ENCODE assay signal across 8 mouse cellular contexts in the genomic region with DNA sequence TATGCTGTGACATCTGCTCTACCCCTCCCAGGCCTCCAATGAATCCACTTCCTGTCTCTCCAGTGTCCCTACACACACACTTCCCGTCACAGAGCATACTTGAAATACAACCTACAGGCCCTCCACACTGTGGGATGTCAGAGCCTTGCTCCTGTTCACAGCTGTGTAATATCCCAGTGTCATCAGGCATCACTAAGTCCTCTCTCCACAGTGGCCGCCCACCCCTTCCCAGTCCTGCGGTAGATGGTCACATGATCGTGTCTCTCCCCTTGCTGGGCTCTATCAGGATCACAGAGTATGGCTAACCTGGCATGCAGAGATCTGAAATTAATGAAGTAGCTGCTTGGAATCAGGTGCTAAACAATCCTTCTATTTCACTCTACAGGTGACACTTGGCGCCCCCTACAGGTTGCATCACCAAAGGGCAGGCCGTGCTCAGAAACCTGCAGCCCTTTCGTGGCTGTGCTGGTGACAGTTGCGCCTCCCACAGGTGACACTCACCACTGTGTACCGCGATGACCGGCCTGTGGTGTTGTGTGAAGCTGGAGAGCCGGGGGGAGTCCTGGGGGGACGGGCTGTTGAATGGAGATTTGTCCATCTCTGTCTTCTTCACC. TPM values are rescaled to one million over a fixed set of nuclear protein-coding genes. Genes with fewer than 3 reads are reported as not detected.
DNase-seq lines count a peak whose midpoint lies in the region; ATAC-seq and TF ChIP-seq lines count a peak whose summit lies in the region.

No protein-coding gene starts in this region.

- peak in 1 of 2 experiments; percentile 70 for DNase-seq in layer of hippocampus, adult 2 months (ENCODE audit: low spot score in 2 of 2)
- DNase-seq in layer of hippocampus, postnatal 36 days = no peak
- DNase-seq in CH12.LX (ENCODE audit: extremely low read depth) = peak; percentile 71
- DNase-seq in heart, postnatal 10 days = peak; percentile 61 to 81
- no peak for DNase-seq in Muller cell, postnatal 12 days (ENCODE audit: inconsistent ontology term)

- peak; percentile 89 for TF ChIP-seq CTCF in layer of hippocampus, adult 2 months (conservative IDR thresholded peaks at IDR 0.05)
- peak; percentile 79 to 83 for TF ChIP-seq CTCF in CH12.LX (conservative IDR thresholded peaks at IDR 0.05 in 1 of 2, IDR thresholded peaks at IDR 0.05 in 1 of 2; ENCODE audit: low read depth in 2 of 2, low read length in 2 of 2)

- in situ Hi-C loops in CH12.LX (cut with MboI; ENCODE audit: low pct_ligation_motif_present, low pct_unique_long_range_greater_than_20kb, low sequenced_read_pairs) = loop anchor here (5.0 kb wide), 1 partner anchor 37 kb away; no protein-coding TSS in a partner anchor

- TF ChIP-seq RAD21 in CH12.LX (IDR thresholded peaks at IDR 0.05; ENCODE audit: low read depth, low read length) = peak; percentile 22

- H3K9ac ChIP-seq in CH12.LX (ENCODE audit: insufficient read depth, low read depth) = no peak overlapping the region

- dilution Hi-C loops in CH12.LX (cut with MboI; ENCODE audit: extremely low pct_ligation_motif_present, extremely low pct_unique_long_range_greater_than_20kb, low sequenced_read_pairs) = no loop called here

- no peak for TF ChIP-seq EP300 in CH12.LX (IDR thresholded peaks at IDR 0.05; ENCODE audit: low read length)

- peaks cover 32 to 59% of the 10 kb centered on the region in 2 experiments for H3K4me1 ChIP-seq in CH12.LX (ENCODE audit: control insufficient read depth in 1 of 2, insufficient read depth in 2 of 2)
- peaks cover 46% of the 10 kb centered on the region for H3K4me1 ChIP-seq in brown adipose tissue, adult 24 weeks (ENCODE audit: control insufficient read depth, insufficient read depth, insufficient read length, low read length)
- H3K4me1 ChIP-seq in megakaryocyte, embryonic 14.5 days = peaks cover 100% of the 10 kb centered on the region

- no peaks in the 10 kb centered on the region for H3K27me3 ChIP-seq in CH12.LX (replicated peaks)
- H3K27me3 ChIP-seq in megakaryocyte, embryonic 14.5 days (replicated peaks) = no peaks in the 10 kb centered on the region

- H3K27ac ChIP-seq in layer of hippocampus, adult 2 months = 0 out of 2 replicates have a peak overlapping the region, but pooled peaks have one; percentile 96
- H3K27ac ChIP-seq in CH12.LX (ENCODE audit: insufficient read depth, low read depth) = peak overlapping the region; percentile 59
- H3K27ac ChIP-seq in brown adipose tissue, adult 24 weeks (replicated peaks; ENCODE audit: low read depth, low read length) = peak overlapping the region; percentile 58

- no peak overlapping the region for H3K4me2 ChIP-seq in CH12.LX (ENCODE audit: insufficient read depth, low read depth, poor library complexity, severe bottlenecking)

- intact Hi-C loops in heart, postnatal 10 days (cut with DNase I) = loop anchor here (2.0 kb wide), 1 partner anchor 15 kb away; no protein-coding TSS in a partner anchor

- no peak for TF ChIP-seq POLR2A in CH12.LX (IDR thresholded peaks at IDR 0.05; ENCODE audit: low read depth, low read length)

- peaks cover 62 to 64% of the 10 kb centered on the region in 2 experiments for H3K36me3 ChIP-seq in CH12.LX (replicated peaks in 1 of 2; ENCODE audit: control insufficient read depth in 1 of 2, insufficient read depth in 1 of 2, low read length in 1 of 2)
- H3K36me3 ChIP-seq in megakaryocyte, embryonic 14.5 days (replicated peaks; ENCODE audit: low read length) = peaks cover 66% of the 10 kb centered on the region

- no peaks in the 10 kb centered on the region for H3K9me3 ChIP-seq in CH12.LX (replicated peaks; ENCODE audit: low read length)
- H3K9me3 ChIP-seq in megakaryocyte, embryonic 14.5 days = no peaks in the 10 kb centered on the region

- no peak; the same call in 1 of the 2 replicates for ATAC-seq in megakaryocyte-erythroid progenitor cell, adult 5-6 weeks (replicated peaks; ENCODE audit: low FRiP score, low TSS enrichment, poor library complexity, severe bottlenecking)

- no peak overlapping the region for H3K4me3 ChIP-seq in layer of hippocampus, adult 2 months
- H3K4me3 ChIP-seq in CH12.LX (replicated peaks in 1 of 3; ENCODE audit: low read depth in 2 of 3, low read length in 2 of 3, poor library complexity in 1 of 3) = no peak overlapping the region
- H3K4me3 ChIP-seq in brown adipose tissue, adult 24 weeks (ENCODE audit: insufficient read depth, low read depth, low read length) = no peak overlapping the region
- H3K4me3 ChIP-seq in megakaryocyte, embryonic 14.5 days (replicated peaks) = peak overlapping the region; percentile 92

- no peaks in the 10 kb centered on the region for H3K79me2 ChIP-seq in CH12.LX (replicated peaks; ENCODE audit: control insufficient read depth, extremely low read depth, insufficient read depth, poor library complexity, severe bottlenecking)

TF ChIP-seq in CH12.LX, 34 proteins besides CTCF, POLR2A, EP300 and RAD21:
- TF ChIP-seq SMC3 (IDR thresholded peaks at IDR 0.05; ENCODE audit: low read depth, low read length) (peak; percentile 39), NELFE (IDR thresholded peaks at IDR 0.05; ENCODE audit: low read depth, low read length) (no peak)

RNA-seq across cellular contexts. Expression of gene Smim24, which starts 12.8 kb away (rescaled TPM):
- total RNA-seq in layer of hippocampus, adult 2 months (2021) = 1 to 10 TPM; 1.9 to 2.1 TPM
- 1 to 10 TPM; 1.6 to 1.7 TPM for total RNA-seq in layer of hippocampus, postnatal 36 days (2021)
- 0.13 and 0.34 TPM in 2 replicates for total RNA-seq in CH12.LX (2012; rRNA removed)
- total RNA-seq in CH12.LX (2014; rRNA removed) = not detected in 2 replicates
- 0.64 TPM in 1 of 2 replicates, not detected in the other for polyA plus RNA-seq in CH12.LX (2012; ENCODE audit: insufficient read length, low read depth)
- 1.9 and 5.3 TPM in 2 replicates for polyA plus RNA-seq in brown adipose tissue, adult 24 weeks (2012; ENCODE audit: insufficient read depth, insufficient read length, missing spikeins)
- 1 to 10 TPM; 1.3 to 2.2 TPM for total RNA-seq in heart, postnatal 10 days (2021)
- polyA plus RNA-seq in megakaryocyte, embryonic 14.5 days (2012; ENCODE audit: insufficient read depth, low replicate concordance) = 4.4 TPM in 1 of 2 replicates, not detected in the other
- total RNA-seq in megakaryocyte-erythroid progenitor cell, adult 5-6 weeks (2014; fragmentation: Nextera tagmentation) = 7.7 and 12.8 TPM in 2 replicates
- total RNA-seq in megakaryocyte-erythroid progenitor cell, adult 5-6 weeks (2017) = 7.4 and 7.5 TPM in 2 replicates

RNA-seq across cellular contexts. Expression of gene Gm48552, which starts 16.9 kb away (rescaled TPM):
- 1 to 10 TPM; 5.5 to 8.1 TPM for total RNA-seq in layer of hippocampus, adult 2 months (2021)
- total RNA-seq in layer of hippocampus, postnatal 36 days (2021) = 1 to 10 TPM; 4.5 to 7.1 TPM
- 0.29 and 1.1 TPM in 2 replicates for total RNA-seq in CH12.LX (2012; rRNA removed)
- total RNA-seq in CH12.LX (2014; rRNA removed) = 0.65 and 0.98 TPM in 2 replicates
- 0.46 and 1.2 TPM in 2 replicates for polyA plus RNA-seq in CH12.LX (2012; ENCODE audit: insufficient read length, low read depth)
- not detected in 2 replicates for polyA plus RNA-seq in brown adipose tissue, adult 24 weeks (2012; ENCODE audit: insufficient read depth, insufficient read length, missing spikeins)
- total RNA-seq in heart, postnatal 10 days (2021) = under 1 TPM; 0.77 to 0.98 TPM
- polyA plus RNA-seq in megakaryocyte, embryonic 14.5 days (2012; ENCODE audit: insufficient read depth, low replicate concordance) = 8.4 TPM in 1 of 2 replicates, not detected in the other
- 4.0 TPM in 1 of 2 replicates, not detected in the other for total RNA-seq in megakaryocyte-erythroid progenitor cell, adult 5-6 weeks (2014; fragmentation: Nextera tagmentation)
- total RNA-seq in megakaryocyte-erythroid progenitor cell, adult 5-6 weeks (2017) = not detected in 2 replicates

RNA-seq across cellular contexts. Expression of gene Gm48551, which starts 21.4 kb away (rescaled TPM):
- 1 to 10 TPM; 4.4 to 6.1 TPM for total RNA-seq in layer of hippocampus, adult 2 months (2021)
- 1 to 10 TPM; 4.0 to 6.6 TPM for total RNA-seq in layer of hippocampus, postnatal 36 days (2021)
- total RNA-seq in CH12.LX (2012; rRNA removed) (1.2 and 1.5 TPM in 2 replicates), CH12.LX (2014; rRNA removed) (0.96 and 1.0 TPM in 2 replicates)
- polyA plus RNA-seq in CH12.LX (2012; ENCODE audit: insufficient read length, low read depth) = 3.2 and 3.4 TPM in 2 replicates
- polyA plus RNA-seq in brown adipose tissue, adult 24 weeks (2012; ENCODE audit: insufficient read depth, insufficient read length, missing spikeins) = 2.4 TPM in 1 of 2 replicates, not detected in the other
- total RNA-seq in heart, postnatal 10 days (2021) = under 1 TPM; 0.74 to 0.87 TPM
- polyA plus RNA-seq in megakaryocyte, embryonic 14.5 days (2012; ENCODE audit: insufficient read depth, low replicate concordance) = 0.89 TPM in 1 of 2 replicates, not detected in the other
- 1.2 and 6.3 TPM in 2 replicates for total RNA-seq in megakaryocyte-erythroid progenitor cell, adult 5-6 weeks (2014; fragmentation: Nextera tagmentation)
- 0.11 and 2.6 TPM in 2 replicates for total RNA-seq in megakaryocyte-erythroid progenitor cell, adult 5-6 weeks (2017)

RNA-seq across cellular contexts. Expression of gene Dohh, which starts 21.5 kb away (rescaled TPM):
- total RNA-seq in layer of hippocampus, adult 2 months (2021) = 10 to 100 TPM; 75.9 to 79.7 TPM
- 10 to 100 TPM; 72.5 to 76.9 TPM for total RNA-seq in layer of hippocampus, postnatal 36 days (2021)
- 131 and 143 TPM in 2 replicates for total RNA-seq in CH12.LX (2012; rRNA removed)
- total RNA-seq in CH12.LX (2014; rRNA removed) = 81.7 and 83.0 TPM in 2 replicates
- 78.2 and 93.5 TPM in 2 replicates for polyA plus RNA-seq in CH12.LX (2012; ENCODE audit: insufficient read length, low read depth)
- 25.1 and 35.9 TPM in 2 replicates for polyA plus RNA-seq in brown adipose tissue, adult 24 weeks (2012; ENCODE audit: insufficient read depth, insufficient read length, missing spikeins)
- 10 to 100 TPM; 53.2 to 57.5 TPM for total RNA-seq in heart, postnatal 10 days (2021)
- 80.4 and 114 TPM in 2 replicates for polyA plus RNA-seq in megakaryocyte, embryonic 14.5 days (2012; ENCODE audit: insufficient read depth, low replicate concordance)
- 12.3 and 31.4 TPM in 2 replicates for total RNA-seq in megakaryocyte-erythroid progenitor cell, adult 5-6 weeks (2014; fragmentation: Nextera tagmentation)
- total RNA-seq in megakaryocyte-erythroid progenitor cell, adult 5-6 weeks (2017) = 31.2 and 37.8 TPM in 2 replicates

RNA-seq across cellular contexts. Expression of gene Fzr1, which starts 27.4 kb away (rescaled TPM):
- total RNA-seq in layer of hippocampus, adult 2 months (2021) = 10 to 100 TPM; 70.1 to 72.0 TPM
- total RNA-seq in layer of hippocampus, postnatal 36 days (2021) = 10 to 100 TPM; 61.5 to 68.9 TPM
- total RNA-seq in CH12.LX (2012; rRNA removed) = 38.8 and 44.5 TPM in 2 replicates
- total RNA-seq in CH12.LX (2014; rRNA removed) = 29.5 and 33.1 TPM in 2 replicates
- 67.7 and 75.4 TPM in 2 replicates for polyA plus RNA-seq in CH12.LX (2012; ENCODE audit: insufficient read length, low read depth)
- polyA plus RNA-seq in brown adipose tissue, adult 24 weeks (2012; ENCODE audit: insufficient read depth, insufficient read length, missing spikeins) = 9.3 and 10.3 TPM in 2 replicates
- 10 to 100 TPM; 39.7 to 41.2 TPM for total RNA-seq in heart, postnatal 10 days (2021)
- polyA plus RNA-seq in megakaryocyte, embryonic 14.5 days (2012; ENCODE audit: insufficient read depth, low replicate concordance) = 71.2 and 72.9 TPM in 2 replicates
- 28.5 and 50.0 TPM in 2 replicates for total RNA-seq in megakaryocyte-erythroid progenitor cell, adult 5-6 weeks (2014; fragmentation: Nextera tagmentation)
- 12.2 and 14.9 TPM in 2 replicates for total RNA-seq in megakaryocyte-erythroid progenitor cell, adult 5-6 weeks (2017)

Comparison
In these comparisons a context has a peak if more than half of its experiments do, and no peak if none do; other contexts are left out.
1. DNase-seq: peak in CH12.LX (single experiment) and heart, postnatal 10 days (2 of 2); none in layer of hippocampus, postnatal 36 days (0 of 2) and Muller cell, postnatal 12 days (single experiment).
2. Peak in every context shown above with its lines, with median percentiles within 50 percentile points of each other: H3K27ac ChIP-seq.